Mouse (Mus musculus) small intestine, adult 2 months (tissue): ENCODE data around the gene Spata17.

Source experiments
- CTCF ChIP-seq: fragments of 200-500 bp; IDR thresholded peaks from 2 replicates; pipeline ENCODE4 v1.5.1; 2012; ENCODE audit warnings: low read depth, mild to moderate bottlenecking, control low read depth, inconsistent platforms, low read length, moderate library complexity, mixed read lengths; ENCODE audit not compliant: insufficient replicate concordance, insufficient read length; ENCODE audit errors: extremely low read depth
- POLR2A ChIP-seq: fragments of 200-500 bp; IDR thresholded peaks from 2 replicates; pipeline ENCODE4 v1.6.1; 2012; ENCODE audit warnings: low read depth, mild to moderate bottlenecking, control low read depth, inconsistent platforms, low read length, moderate library complexity

GRCm38 (mm10) chr1:187232196-187232955 is 17.1 kb upstream of the Spata17 start:
- TF ChIP-seq CTCF (no peak), POLR2A (no peak)
